Mouse (Mus musculus) neural tube, embryonic 12.5 days (tissue): ENCODE results near the gene Ebf3. TPM values are rescaled to one million over a fixed set of nuclear protein-coding genes. Genes with fewer than 3 reads are reported as not detected.

Experiments
- ATAC-seq: fragments of 200-750 bp; cut with Nextera tagmentation; 2 replicates; pipeline ENCODE4 v1.8.0; 2017; ENCODE audit warnings: low read depth, mild to moderate bottlenecking, moderate TSS enrichment, moderate library complexity; ENCODE audit not compliant: low FRiP score
- H3K27ac ChIP-seq: fragments of 300-500 bp; sonication (generic); 2 replicates; pipeline ENCODE4 v1.5.1; 2016
- H3K27me3 ChIP-seq: fragments of 300-500 bp; sonication (generic); replicated peaks from 2 replicates; pipeline ENCODE4 v1.6.1; 2016; ENCODE audit warnings: mild to moderate bottlenecking
- H3K36me3 ChIP-seq: fragments of 300-500 bp; sonication (generic); 2 replicates; pipeline ENCODE4 v1.6.1; 2016; ENCODE audit warnings: mild to moderate bottlenecking
- H3K4me1 ChIP-seq: fragments of 300-500 bp; sonication (generic); 2 replicates; pipeline ENCODE4 v1.6.1; 2016
- H3K4me2 ChIP-seq: fragments of 300-500 bp; sonication (generic); replicated peaks from 2 replicates; pipeline ENCODE4 v1.6.1; 2016; ENCODE audit warnings: mild to moderate bottlenecking
- H3K4me3 ChIP-seq: fragments of 300-500 bp; sonication (generic); 2 replicates; pipeline ENCODE4 v1.5.1; 2016
- H3K9ac ChIP-seq: fragments of 300-500 bp; sonication (generic); 2 replicates; pipeline ENCODE4 v1.6.1; 2016; ENCODE audit warnings: mild to moderate bottlenecking
- H3K9me3 ChIP-seq: fragments of 300-500 bp; sonication (generic); 2 replicates; pipeline ENCODE4 v1.6.1; 2016; ENCODE audit warnings: mild to moderate bottlenecking
- WGBS: fragments of 180-500 bp; shearing (Covaris S2); methylation state at CpG from one replicate; pipeline ENCODE4 v1.1.7; 2016; 5-methylcytosine and 5-hydroxymethylcytosine counted together
- polyA plus RNA-seq: library from polyadenylated mRNA; unstranded; fragments of >200 nt; fragmentation: Nextera tagmentation; extraction: Ambion mirVana; gene quantifications from 2 replicates; pipeline ENCODE4 v1.2.1, GENCODE M21; 2016

Ebf3 gene
- polyA plus RNA-seq, 1 experiment from 2014 or later = 19.1 TPM

- no peak for ATAC-seq
- WGBS = 71% methylated on average over 2 of the region's 2 CpGs
Observed at GRCm38 (mm10) chr7:137154623-137155022, 159.6 kb downstream of the Ebf3 start.

GRCm38 (mm10) chr7:137151854-137152253 lies 162.4 kb downstream of the Ebf3 start:
- Histone ChIP-seq H3K36me3 (no peaks in the 10 kb centered on the region), H3K4me1 (peaks cover 13% of the 10 kb centered on the region; the same call in 1 of the 2 replicates), H3K4me2 (no peak overlapping the region), H3K27me3 (no peaks in the 10 kb centered on the region), H3K27ac (no peak overlapping the region), H3K9me3 (no peaks in the 10 kb centered on the region), H3K9ac (no peak overlapping the region), H3K4me3 (no peak overlapping the region)
- ATAC-seq = no peak
- WGBS = 87% methylated on average over 2 of the region's 2 CpGs

More at GRCm38 (mm10) chr7:137154623-137155022, 159.6 kb downstream of the Ebf3 start:
- no peak overlapping the region for H3K4me2 ChIP-seq
- no peak overlapping the region for H3K4me3 ChIP-seq
- H3K4me1 ChIP-seq = peaks cover 1% of the 10 kb centered on the region; the same call in 1 of the 2 replicates
- H3K27ac ChIP-seq = no peak overlapping the region
- no peaks in the 10 kb centered on the region for H3K27me3 ChIP-seq
- no peak overlapping the region for H3K9ac ChIP-seq
- no peaks in the 10 kb centered on the region for H3K36me3 ChIP-seq
- no peaks in the 10 kb centered on the region for H3K9me3 ChIP-seq

DNA sequence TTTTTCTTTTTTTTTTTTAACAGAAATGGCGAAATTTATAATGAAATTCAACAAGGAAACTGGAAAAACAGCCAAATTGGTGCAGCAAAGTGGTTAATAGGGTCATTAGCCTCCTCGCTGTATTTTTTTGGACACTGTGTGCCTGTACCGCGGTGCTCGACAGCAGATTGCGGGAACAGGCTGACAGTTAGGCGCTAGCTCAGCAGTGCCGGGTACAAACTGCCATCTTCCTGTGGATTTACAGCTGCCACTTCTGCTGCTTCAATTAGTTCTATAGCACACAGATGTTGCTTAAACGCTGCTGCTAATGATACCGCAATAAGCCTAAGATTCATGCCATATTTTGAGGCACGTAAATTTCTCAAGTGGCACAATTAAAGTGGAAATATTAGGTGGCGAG lies 167.1 kb downstream of the Ebf3 start:
- no peak for ATAC-seq
- no peak overlapping the region for H3K4me3 ChIP-seq
- H3K4me2 ChIP-seq = no peak overlapping the region
- no peak overlapping the region for H3K9ac ChIP-seq
- H3K27me3 ChIP-seq = no peaks in the 10 kb centered on the region
- peaks cover 13% of the 10 kb centered on the region; the same call in 1 of the 2 replicates for H3K4me1 ChIP-seq
- no peaks in the 10 kb centered on the region for H3K9me3 ChIP-seq
- 55% methylated on average over 12 of the region's 12 CpGs for WGBS
- no peaks in the 10 kb centered on the region for H3K36me3 ChIP-seq
- no peak overlapping the region for H3K27ac ChIP-seq

Other genes starting within 250 kb of the Ebf3 start
- 16.2 and 17.7 TPM in 2 replicates for gene 9430038I01Rik, start 96.3 kb upstream of the Ebf3 start, polyA plus RNA-seq
- 288 and 313 TPM in 2 replicates for gene Glrx3, start 123.2 kb upstream of the Ebf3 start, polyA plus RNA-seq